Mouse (Mus musculus): ENCODE measurements around the gene Wfdc6b. TPM values are rescaled to one million over a fixed set of nuclear protein-coding genes. Genes with fewer than 3 reads are reported as not detected.

The Wfdc6b gene
- polyA plus RNA-seq, 1 experiment: not detected

- Histone ChIP-seq H3K36me3 (ENCODE audit: control insufficient read depth, insufficient read depth, low read length) (no peaks in the 10 kb centered on the region), H3K4me1 (ENCODE audit: control insufficient read depth, insufficient read depth, insufficient read length) (no peaks in the 10 kb centered on the region), H3K27me3 (ENCODE audit: control insufficient read depth, insufficient read depth, low read length) (no peaks in the 10 kb centered on the region), H3K4me3 (ENCODE audit: extremely low read depth, insufficient read depth, insufficient read length) (no peak overlapping the region), H3K27ac (ENCODE audit: insufficient read depth, low read length) (no peak overlapping the region)
- 85% methylated on average over 7 of the region's 7 CpGs for WGBS
- TF ChIP-seq POLR2A (IDR thresholded peaks at IDR 0.05; ENCODE audit: low read depth, low read length): no peak
- no peak for TF ChIP-seq CTCF (IDR thresholded peaks at IDR 0.05; ENCODE audit: extremely low read depth, insufficient read depth, insufficient read length, insufficient replicate concordance)
- DNase-seq (ENCODE audit: low read depth in 1 of 2, low spot score in 2 of 2): no peak
These were observed 51.5 kb downstream of the Wfdc6b start for GRCm38 (mm10) chr2:164664851-164665250.

Other genes starting within 250 kb of the Wfdc6b start
- 33.5 and 77.7 TPM in 2 replicates for gene Slpi, start 224.4 kb upstream of the Wfdc6b start, polyA plus RNA-seq (2012; rRNA removed)
- 19.0 and 39.4 TPM in 2 replicates for gene Rbpjl, start 210.4 kb upstream of the Wfdc6b start, polyA plus RNA-seq (2012; rRNA removed)
- gene Matn4, start 208.4 kb upstream of the Wfdc6b start, polyA plus RNA-seq (2012; rRNA removed): 0.82 and 1.2 TPM in 2 replicates
- gene Sdc4, start 169.6 kb upstream of the Wfdc6b start, polyA plus RNA-seq (2012; rRNA removed): 21.0 and 25.0 TPM in 2 replicates
- gene Sys1, start 156.6 kb upstream of the Wfdc6b start, polyA plus RNA-seq (2012; rRNA removed): 111 and 172 TPM in 2 replicates
- gene Gm20458, start 152.6 kb upstream of the Wfdc6b start, polyA plus RNA-seq (2012; rRNA removed): 16.4 and 17.2 TPM in 2 replicates
- gene Trp53tg5, start 139.8 kb upstream of the Wfdc6b start, polyA plus RNA-seq (2012; rRNA removed): not detected in 2 replicates
- gene Dbndd2, start 127.4 kb upstream of the Wfdc6b start, polyA plus RNA-seq (2012; rRNA removed): 15.6 and 20.3 TPM in 2 replicates
- 85.0 and 108 TPM in 2 replicates for gene Pigt, start 116.0 kb upstream of the Wfdc6b start, polyA plus RNA-seq (2012; rRNA removed)
- 0.33 and 0.47 TPM in 2 replicates for gene Wfdc2, start 51.1 kb upstream of the Wfdc6b start, polyA plus RNA-seq (2012; rRNA removed)
- gene Spint3, start 40.1 kb upstream of the Wfdc6b start, polyA plus RNA-seq (2012; rRNA removed): not detected in 2 replicates
- gene Wfdc6a, start 28.1 kb upstream of the Wfdc6b start, polyA plus RNA-seq (2012; rRNA removed): 0.15 and 0.21 TPM in 2 replicates
- gene Eppin, start 19.9 kb upstream of the Wfdc6b start, polyA plus RNA-seq (2012; rRNA removed): not detected in 2 replicates
- not detected in 2 replicates for gene Wfdc8, start 104 bp downstream of the Wfdc6b start, polyA plus RNA-seq (2012; rRNA removed)
- gene Wfdc16, start 25.3 kb downstream of the Wfdc6b start, polyA plus RNA-seq (2012; rRNA removed): not detected in 2 replicates
- not detected in 2 replicates for gene Wfdc10, start 42.5 kb downstream of the Wfdc6b start, polyA plus RNA-seq (2012; rRNA removed)
- not detected in 2 replicates for gene Wfdc9, start 43.1 kb downstream of the Wfdc6b start, polyA plus RNA-seq (2012; rRNA removed)
- not detected in 2 replicates for gene Wfdc11, start 60.6 kb downstream of the Wfdc6b start, polyA plus RNA-seq (2012; rRNA removed)
- not detected in 2 replicates for gene Wfdc13, start 71.6 kb downstream of the Wfdc6b start, polyA plus RNA-seq (2012; rRNA removed)
- not detected in 2 replicates for gene Spint4, start 85.0 kb downstream of the Wfdc6b start, polyA plus RNA-seq (2012; rRNA removed)
- gene Spint5, start 101.8 kb downstream of the Wfdc6b start, polyA plus RNA-seq (2012; rRNA removed): not detected in 2 replicates
- gene Wfdc3, start 132.4 kb downstream of the Wfdc6b start, polyA plus RNA-seq (2012; rRNA removed): 0.18 and 0.34 TPM in 2 replicates
- gene Dnttip1, start 132.5 kb downstream of the Wfdc6b start, polyA plus RNA-seq (2012; rRNA removed): 38.9 and 48.0 TPM in 2 replicates
- 92.8 and 97.2 TPM in 2 replicates for gene Ube2c, start 156.4 kb downstream of the Wfdc6b start, polyA plus RNA-seq (2012; rRNA removed)
- not detected in 2 replicates for gene Tnnc2, start 166.4 kb downstream of the Wfdc6b start, polyA plus RNA-seq (2012; rRNA removed)
- gene Snx21, start 172.3 kb downstream of the Wfdc6b start, polyA plus RNA-seq (2012; rRNA removed): 9.5 and 12.9 TPM in 2 replicates
- gene Acot8, start 191.4 kb downstream of the Wfdc6b start, polyA plus RNA-seq (2012; rRNA removed): 44.9 and 54.1 TPM in 2 replicates
- 2.5 and 3.0 TPM in 2 replicates for gene Zswim3, start 191.6 kb downstream of the Wfdc6b start, polyA plus RNA-seq (2012; rRNA removed)
- gene Zswim1, start 209.2 kb downstream of the Wfdc6b start, polyA plus RNA-seq (2012; rRNA removed): 7.7 and 9.3 TPM in 2 replicates
- gene Spata25, start 215.0 kb downstream of the Wfdc6b start, polyA plus RNA-seq (2012; rRNA removed): 0.16 and 0.40 TPM in 2 replicates
- 318 and 362 TPM in 2 replicates for gene Ctsa, start 219.4 kb downstream of the Wfdc6b start, polyA plus RNA-seq (2012; rRNA removed)
- gene Neurl2, start 219.9 kb downstream of the Wfdc6b start, polyA plus RNA-seq (2012; rRNA removed): 5.7 and 9.6 TPM in 2 replicates
- gene Pltp, start 244.2 kb downstream of the Wfdc6b start, polyA plus RNA-seq (2012; rRNA removed): 48.3 and 51.8 TPM in 2 replicates